Mouse (Mus musculus) brain, adult 2 months (tissue): ENCODE measurements around the gene Pccb.

ENCODE experiments used
- DNase-seq: peaks from one replicate; pipeline ENCODE4 v3.0.0; 2011; ENCODE audit warnings: low read depth, low spot score

The Pccb gene

DNA sequence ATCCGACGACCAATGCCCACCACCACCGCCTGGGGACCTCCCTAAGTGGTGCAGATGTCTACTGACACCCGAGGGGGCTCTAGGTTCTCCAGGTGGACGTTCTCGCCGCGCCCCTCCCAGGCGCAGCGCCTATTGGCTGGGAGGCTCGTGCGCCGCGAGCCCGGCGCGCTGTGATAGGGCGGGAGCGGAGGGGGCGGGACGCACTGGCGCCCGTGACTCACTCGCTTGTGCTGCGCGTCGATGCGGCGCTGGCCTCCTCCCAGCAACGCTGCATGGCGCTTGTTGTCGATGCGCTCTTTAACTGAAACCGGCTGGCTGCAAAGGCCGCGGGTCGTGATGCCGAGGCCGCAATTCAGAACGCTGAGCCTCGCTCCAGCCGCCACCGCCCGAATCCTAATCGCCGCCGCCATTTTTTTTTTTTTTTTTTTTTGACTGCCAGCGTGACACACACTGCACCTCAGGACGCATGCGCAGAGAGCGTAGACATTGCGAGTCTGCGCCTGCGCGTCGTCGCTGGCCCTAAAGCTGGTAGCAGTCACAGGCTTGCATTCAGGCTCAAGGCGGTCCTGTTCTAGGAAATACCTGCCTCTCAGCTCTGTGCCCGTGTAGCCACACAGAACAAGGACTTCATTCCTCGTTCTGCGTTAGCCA is at the start of gene Pccb:
Gene Pccb, minus strand, starts transcription at position 451 of the 651 bp plus-strand sequence.
- DNase-seq = peak; percentile 98

DNA sequence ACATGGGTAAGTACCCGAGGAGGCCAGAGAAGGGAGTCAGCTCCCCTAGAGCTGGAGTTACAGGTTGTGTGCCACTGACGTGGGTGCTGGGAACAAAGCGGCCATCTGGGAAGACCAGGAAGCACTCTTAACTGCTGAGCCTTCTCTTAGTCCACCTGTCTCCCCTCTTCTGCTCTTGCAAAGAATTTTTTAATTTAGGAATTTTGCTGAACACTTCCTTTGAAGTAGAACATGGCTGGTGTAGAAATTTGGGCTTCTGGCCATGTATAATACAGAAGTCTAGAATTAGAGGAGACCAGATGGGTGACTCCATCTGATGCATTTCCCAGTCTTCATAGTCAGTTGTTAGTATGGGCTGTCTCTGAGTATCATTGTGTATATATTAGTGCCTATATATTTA is 49.0 kb upstream of the Pccb start:
- DNase-seq = peak; percentile 76

DNA sequence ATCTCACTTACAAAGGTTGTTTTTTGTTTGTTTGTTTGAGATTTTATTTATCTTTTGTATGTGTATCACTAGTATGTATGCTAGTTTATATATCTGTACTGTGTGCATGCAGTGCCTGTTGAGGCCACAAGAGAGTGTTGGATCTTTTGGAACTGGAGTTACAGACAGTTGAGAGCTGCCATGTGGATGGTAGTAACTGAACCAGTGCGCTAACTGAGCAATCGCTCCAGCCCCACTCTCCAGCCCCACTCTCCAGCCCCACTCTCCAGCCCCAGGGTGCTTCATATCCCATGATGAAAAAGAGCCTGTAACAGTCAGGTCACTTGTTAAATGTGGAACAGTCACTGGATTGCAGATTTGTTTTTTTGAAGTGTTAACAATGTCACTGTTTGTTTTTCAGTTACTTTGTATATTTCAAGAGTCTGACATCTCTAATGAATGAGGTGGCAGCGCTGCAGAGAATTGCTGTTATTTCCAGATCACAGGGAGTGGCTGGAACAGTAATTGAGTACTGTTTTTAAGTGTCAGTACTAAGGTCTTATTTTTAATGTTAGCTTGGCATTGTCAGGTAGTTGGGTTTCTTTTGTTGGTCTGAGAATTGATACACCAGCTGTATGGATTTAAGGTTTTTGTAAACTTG is 45.5 kb upstream of the Pccb start:
- DNase-seq = no peak

DNA sequence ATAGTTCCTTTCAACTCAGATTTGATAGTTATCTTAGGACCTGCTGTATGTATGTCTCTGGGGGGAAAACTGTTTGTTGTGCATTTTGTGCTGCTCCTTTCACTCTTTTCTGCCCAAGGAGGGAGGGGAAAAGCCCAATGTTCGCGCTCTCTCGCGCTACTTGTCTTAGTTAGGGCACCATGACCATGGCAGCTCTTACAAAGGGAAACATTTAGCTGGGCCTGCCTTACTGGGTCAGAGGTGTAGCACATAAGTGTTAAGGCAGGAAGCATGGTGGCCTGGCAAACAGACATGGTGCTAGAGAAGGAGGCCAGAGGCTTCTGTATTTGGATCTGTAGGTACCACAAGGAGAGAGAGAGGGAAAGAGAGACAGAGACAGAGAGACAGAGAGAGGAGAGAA is 43.9 kb upstream of the Pccb start:
- no peak for DNase-seq

DNA sequence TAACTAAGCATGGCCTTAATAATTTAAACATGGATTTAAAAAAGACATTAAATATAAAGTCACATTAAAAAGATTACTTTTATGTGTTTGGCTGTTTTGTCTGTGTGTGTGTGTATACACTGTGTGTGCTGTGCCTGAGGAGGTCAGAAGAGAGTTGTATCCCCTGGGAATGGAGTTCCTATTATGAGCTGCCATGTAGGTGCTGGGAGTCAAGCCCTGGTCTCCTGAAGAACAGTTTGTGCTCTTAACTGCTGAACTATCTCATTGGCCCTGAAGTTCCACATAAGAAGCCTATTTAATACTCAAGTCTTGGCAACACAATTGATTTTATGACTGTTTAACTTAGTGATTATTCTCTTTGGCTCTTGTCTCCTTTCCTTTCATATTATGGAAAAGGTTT is 42.8 kb upstream of the Pccb start:
- DNase-seq = no peak

DNA sequence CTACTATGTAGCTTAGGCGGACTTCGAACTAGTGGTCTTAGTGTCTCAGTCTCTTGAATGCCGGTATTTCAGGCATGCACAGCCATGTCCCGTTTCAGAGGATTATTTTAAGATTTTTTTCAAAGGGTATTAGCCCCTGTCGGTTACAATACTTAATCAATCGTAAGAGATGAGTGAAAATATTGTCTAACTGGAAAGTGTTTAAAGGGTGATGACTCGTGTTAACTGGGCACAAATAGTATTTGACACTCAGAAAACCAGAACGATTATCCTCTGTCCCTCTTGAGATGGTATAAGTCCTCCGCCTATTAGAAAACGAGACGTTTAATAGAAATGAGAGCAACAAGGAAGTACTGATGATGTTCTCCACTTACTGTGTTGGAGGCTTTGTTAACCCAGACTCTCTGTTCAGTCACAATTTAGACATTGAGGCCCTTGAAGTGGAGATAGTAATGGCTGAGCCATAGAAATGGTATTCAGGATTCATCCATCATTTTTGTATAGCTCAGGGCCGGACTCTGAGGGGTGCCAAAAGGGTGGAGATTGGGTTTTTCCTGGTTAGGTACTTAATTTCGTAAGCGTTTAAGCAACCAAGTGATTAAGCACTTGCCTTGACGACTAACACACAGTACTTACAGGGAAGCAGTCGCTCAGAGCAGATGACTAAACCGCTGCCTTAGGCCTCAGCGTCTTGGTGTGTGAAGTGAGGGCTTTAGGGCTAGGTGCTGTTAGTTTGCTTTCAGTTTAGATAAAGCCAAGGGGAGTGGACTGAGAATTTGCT is 41.6 kb upstream of the Pccb start:
- peak; percentile 65 for DNase-seq

DNA sequence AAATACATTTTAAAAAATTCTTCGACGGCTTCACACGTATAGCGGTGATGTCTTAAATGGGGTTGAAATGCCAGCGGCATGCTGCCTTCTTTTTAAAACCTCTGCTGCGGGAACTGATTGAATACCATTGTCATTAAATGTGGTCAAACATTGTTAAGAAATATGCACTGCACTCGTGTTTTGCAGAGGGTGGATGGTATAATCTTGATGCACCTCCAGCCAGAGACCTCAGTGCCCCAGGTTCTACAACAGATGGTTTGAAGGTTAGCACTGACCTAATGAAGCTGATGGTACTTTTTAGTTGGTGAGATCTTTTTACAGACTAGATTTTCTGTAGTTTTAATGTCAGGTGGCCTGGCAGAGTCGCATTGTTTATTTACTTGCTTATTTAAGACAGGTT is 41.0 kb upstream of the Pccb start:
- no peak for DNase-seq

DNA sequence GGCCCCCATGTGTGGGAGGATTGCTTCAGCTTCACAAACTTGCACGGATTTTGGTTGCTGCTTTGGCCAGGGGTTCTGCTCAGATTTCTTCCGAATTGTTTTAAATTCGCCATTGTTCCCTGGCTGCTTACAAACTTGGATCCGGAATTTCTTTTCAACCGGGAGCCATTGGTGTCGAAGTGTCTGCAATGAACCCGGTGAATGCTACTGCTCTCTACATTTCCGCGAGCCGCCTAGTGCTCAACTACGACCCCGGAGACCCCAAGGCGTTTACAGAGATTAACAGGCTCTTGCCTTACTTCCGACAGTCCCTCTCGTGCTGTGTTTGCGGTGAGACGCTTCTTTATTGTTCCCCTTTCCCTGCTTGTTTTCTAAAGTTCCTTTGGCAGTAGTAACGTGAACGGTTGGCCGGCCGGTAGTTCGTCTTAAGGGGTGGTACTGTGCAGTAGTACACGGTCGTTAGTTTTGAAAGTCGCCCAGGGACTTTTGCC is 40.4 kb upstream of the Pccb start:
- no peak for DNase-seq

DNA sequence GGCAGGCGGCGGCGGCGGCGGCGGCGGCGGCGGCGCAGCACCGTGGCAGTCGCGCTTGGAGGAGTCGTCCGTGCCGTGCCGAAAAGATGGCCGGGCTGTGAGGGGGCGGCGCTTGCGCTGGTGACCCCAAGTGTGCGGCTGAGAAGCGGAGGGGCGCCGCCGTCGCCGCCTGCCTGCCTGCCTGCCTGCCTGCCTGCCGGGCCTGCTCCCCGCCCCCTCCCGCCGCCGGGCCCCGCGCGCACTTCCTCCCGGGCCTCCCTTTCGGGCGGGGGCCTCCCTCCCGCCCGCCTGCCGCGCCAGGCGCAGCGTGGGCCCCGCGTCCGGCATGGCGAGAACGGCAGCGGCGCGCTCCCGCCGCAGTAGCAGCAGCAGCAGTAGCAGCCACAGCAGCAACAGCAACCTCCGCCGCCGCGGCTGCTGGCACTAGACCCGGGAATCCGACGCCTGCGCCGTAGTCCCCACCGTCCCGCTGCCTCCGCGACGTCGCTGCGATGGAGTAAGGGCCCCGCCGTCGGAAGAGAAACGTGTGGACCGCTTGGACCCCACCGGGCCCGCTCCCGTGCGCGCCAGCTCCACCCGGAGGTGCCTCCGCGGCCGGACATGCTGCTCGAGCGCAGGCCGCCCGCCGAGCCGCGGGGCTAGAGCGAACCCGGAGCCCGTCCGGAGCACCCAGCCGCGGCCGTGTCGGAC is 39.8 kb upstream of the Pccb start:
- DNase-seq = peak; percentile 89

DNA sequence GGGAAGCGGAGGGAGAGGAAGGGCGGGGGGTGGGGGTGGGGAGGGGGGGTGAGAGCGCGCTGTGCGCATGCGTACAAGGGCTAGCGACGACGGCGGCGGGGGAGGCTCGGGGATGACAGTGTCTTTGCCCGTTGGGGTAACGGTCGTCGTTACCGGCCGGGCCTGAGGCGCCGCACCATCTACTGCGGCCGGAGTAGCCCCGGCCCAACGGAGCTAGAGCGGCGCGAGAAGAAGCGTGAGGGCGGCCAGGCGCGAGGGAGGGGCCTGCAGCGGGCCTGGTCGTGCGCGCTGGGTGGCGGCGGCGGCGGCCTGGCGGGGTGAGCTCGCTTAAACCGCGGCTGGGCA is 39.3 kb upstream of the Pccb start, which contains the start of gene Msl2:
Gene Msl2, plus strand, starts transcription at position 115 of the 345 bp plus-strand sequence.
- DNase-seq = no peak

DNA sequence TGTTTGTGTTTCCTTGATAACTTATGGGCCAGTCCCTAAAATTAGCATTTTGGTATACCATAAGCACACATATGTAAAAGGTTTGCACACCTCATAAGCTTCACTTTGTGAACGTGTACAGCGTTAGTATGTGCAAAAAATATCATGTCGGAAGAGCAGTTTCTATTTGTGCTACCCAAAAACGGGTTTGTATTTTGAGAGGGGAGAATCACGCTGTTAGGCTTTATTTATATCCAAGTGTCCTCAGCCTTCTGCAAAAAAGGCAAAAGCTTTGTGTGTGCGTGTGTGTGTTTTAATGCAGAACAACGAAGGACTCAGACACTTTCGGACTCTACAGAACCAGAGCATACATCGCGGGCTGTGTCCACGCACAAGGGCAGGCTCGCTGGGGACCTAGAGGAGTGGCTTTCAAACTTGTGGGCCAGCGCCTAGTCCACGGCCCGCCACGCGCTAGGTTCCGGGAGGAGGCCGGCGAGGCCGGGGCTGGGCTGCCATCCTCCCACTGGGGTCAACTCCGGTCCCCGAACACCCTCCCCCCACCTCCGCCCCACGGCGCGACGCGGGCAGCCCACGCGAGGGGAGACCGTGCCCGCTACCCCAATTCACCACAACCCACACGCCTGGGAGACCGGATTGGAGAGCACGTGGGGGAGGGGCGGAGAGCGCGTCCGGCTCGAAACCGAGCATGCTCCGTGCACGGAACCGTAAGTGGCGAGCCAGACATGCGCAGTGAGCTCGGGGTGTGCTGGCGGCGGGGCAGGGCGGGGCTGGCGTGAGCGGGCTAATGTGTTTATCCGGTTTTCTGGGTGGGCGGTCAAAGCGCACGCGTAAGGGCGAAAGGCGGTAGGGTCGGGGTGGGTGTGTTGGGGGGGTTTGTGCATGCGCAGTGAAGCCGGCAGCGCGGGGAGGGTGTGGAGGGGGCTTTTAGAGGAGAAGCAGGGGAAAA is 38.6 kb upstream of the Pccb start:
- peak; percentile 99 for DNase-seq

DNA sequence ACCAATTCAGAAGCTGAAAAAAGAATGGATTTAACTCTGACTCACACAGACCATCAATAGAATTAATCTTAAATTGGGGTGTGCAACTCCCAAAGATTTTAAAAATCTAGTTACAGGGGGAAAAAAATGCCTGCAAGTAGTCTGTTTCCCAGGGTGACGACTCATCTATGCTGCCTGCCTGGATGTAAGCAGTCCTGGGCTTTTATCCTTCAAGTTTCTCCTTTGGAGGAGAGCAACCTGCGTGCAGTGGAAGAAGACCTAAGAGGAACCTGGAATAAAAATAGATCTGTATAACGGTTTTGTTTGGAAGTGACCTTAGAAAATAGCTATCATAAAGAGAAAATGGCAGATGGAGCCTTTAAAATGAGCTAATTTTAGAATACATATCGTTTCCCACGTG is 37.8 kb upstream of the Pccb start:
- no peak for DNase-seq

DNA sequence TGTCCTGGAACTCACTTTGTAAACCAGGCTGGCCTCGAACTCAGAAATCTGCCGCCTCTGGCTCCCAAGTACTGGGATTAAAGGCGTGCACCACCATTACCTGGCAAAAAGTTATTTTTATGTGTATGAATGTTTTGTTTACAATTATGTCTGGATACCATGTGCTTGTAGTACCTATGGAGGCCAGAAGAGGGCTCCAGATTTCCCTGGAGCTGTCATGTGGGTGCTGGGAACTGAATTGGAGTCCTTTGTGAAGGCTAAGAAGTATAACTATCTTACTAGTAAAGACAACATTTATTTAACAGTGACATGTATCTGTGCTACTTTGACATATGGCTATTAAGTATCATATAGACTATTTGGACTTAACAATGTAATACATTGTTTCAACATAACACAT is 35.1 kb upstream of the Pccb start:
- no peak for DNase-seq

DNA sequence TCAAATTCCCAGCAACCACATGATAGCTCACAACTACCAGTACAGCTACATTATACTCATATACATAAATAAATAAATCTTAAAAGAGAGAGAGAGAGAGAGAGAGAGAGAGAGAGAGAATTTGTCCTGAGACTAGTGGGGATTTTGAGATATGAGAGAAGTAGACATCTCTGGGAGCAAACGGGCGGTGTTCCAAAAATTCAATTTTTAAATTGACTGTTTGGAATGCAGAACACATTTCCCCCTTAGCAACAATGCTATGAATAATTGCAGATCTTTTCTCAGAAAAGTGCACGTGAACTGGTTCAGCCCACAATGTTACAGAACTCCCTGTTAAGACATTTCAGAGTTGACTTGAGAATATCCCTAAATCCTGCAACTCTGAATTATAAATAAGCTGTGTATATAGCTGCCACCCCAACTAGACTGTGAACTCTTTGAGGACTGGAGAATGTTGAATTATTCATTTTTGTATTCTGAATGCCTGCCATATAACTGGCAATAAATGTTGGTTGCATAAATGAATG is 30.4 kb upstream of the Pccb start:
- peak; percentile 60 for DNase-seq

DNA sequence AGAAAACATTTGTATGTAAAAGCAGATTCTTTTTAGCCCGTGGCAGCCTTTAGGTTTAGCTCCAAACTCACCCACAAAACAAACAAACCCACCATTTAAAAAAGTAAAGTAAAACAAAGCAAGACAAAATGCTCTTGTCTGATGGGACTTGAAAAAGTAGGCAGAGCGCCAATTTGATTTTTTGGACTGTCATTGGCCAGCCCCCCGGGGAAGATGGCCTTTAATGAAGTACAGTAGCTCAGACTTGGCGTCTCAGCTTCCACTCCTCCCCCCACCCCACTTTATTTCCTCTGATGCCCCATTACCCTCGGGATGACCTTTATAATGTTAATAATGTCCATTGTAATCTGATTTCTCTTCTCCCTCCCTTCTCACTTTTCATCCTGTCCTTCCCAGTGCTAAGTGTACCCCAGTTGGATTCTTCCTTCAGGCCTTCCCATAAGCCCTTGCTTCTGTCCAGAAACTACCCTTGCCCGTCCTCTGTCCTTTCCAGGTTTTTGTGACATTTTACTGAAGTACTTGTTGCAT is 27.6 kb upstream of the Pccb start:
- DNase-seq = no peak

DNA sequence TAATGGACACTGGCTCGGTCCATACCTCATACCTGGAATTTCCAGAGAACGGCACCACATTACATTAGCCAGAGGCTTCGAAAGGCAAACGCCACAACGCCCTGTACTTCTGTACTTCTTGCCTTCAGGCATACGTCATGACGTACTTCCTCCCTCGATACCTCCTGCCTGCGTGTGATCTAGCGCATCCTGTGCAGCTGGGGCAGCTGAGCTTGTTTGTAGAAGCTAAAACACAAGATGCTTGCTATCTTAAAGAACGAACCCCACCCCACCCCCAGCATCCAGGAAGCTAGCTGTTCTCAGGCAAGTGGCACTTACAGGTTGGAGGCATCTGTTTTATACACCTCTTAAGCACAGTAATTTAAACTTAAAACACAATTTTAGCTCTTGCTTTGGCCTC is 26.3 kb upstream of the Pccb start:
- DNase-seq = no peak

DNA sequence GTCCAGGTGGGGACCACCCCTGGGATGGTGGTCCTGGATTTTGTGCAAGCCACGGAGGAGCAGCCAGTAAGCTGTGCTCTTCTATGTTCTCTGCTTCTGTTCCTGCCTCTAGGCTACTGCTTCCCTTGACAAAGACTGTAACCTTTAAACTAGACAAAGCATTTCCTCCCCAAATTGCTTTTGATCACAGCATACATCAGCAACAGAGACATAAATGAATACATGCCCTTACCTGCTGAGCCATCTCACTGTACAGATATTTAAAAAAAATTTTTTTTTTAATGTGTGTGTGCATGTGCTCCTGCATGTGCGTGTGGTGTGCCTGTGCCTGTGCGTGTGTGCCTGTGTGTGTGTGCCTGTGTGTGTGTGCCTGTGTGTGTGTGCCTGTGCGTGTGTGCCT is 22.5 kb upstream of the Pccb start:
- no peak for DNase-seq

DNA sequence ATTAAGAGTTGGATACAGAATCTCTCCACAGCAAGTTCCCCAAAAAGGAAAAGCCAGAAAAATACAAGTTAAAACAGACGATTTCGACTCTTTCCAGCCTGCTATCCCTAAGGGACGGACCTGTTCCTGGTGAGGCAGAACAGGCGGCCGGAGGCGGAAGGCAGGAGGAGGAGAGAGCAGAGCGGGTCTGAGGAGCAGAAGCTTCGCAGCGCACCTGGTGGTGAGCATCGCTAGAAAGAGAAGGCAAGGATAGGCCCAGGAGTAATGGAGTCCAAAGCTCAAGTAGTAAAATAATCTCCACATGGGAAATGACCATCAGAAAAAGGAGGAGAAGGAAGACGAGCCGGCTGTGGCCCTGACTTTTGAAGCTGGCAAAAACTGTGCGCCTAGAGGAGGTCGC is 18.6 kb upstream of the Pccb start:
- DNase-seq = no peak

DNA sequence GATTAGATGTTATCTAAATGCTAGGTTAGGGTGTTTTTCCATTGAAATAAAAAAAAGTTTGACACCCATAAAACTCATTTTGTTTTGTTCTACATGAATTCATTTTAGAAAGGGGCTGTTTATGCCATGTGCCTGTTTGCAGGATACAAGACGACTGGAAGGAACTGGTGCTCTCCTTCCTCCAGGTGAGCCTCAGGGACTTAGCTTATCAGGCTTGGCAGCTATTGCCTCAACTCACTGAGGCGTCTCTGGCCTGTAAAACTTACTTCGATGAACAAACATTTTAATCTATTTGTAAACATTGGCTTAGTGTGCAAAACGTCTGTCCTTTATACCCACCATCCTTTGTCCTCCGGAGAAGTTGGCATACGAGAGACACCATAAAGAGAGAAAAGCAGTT is 18.0 kb upstream of the Pccb start:
- DNase-seq = no peak

DNA sequence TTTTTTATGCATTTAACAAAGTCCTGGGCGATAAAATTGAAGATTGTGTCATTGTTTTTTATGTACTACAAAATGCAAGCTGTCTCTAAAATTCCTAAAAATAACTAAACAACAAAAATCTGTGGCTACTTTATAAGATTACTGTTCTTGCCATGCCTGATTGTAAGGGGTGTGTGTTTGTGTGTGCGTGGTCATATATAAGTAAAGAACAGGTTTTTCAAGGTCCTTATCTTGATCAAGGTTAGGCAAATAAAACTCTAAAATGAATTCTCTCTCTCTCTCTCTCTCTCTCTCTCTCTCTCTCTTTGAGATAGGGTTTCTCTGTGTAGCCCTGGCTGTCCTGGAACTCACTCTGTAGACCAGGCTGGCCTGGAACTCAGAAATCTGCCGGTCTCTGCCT is 17.3 kb upstream of the Pccb start:
- DNase-seq = no peak
